Mouse (Mus musculus) ES-E14 (cell line): ENCODE results near the gene Hs2st1.

Source experiments
- HCFC1 ChIP-seq: IDR thresholded peaks from 2 replicates; pipeline ENCODE4 v1.6.1; 2012; ENCODE audit warnings: low read length, inconsistent platforms, borderline replicate concordance; ENCODE audit not compliant: insufficient read depth
- MAFK ChIP-seq: IDR thresholded peaks from 2 replicates; pipeline ENCODE4 v1.6.1; 2014; ENCODE audit warnings: mild to moderate bottlenecking, low read depth, low read length, inconsistent platforms; ENCODE audit not compliant: insufficient read depth
- ZC3H11A ChIP-seq: IDR thresholded peaks from 2 replicates; pipeline ENCODE4 v1.6.1; 2012; ENCODE audit warnings: low read depth, mild to moderate bottlenecking, inconsistent platforms, low read length, borderline replicate concordance

GRCm38 (mm10) chr3:144411051-144411542 lies 158.9 kb downstream of the Hs2st1 start:
- TF ChIP-seq ZC3H11A, result no peak
- no peak for TF ChIP-seq MAFK
- TF ChIP-seq HCFC1, result no peak
